Mouse (Mus musculus): ENCODE data around the gene Zbp1. TPM values are rescaled to one million over a fixed set of nuclear protein-coding genes. Genes with fewer than 3 reads are reported as not detected.

Gene Zbp1
- 0.34 and 0.41 TPM in 2 replicates for polyA plus RNA-seq (2014; fragmentation: Nextera tagmentation; extraction: Ambion mirVana)

GRCm38 (mm10) chr2:173218416-173219141 lies at the start of gene Zbp1:
TSS of gene Zbp1 (minus strand) at chr2:173218923.
- DNase-seq (no peak), ATAC-seq (ENCODE audit: insufficient read depth) (no peak)
- Histone ChIP-seq H3K9me3 (ENCODE audit: low read depth, low read length) (no peaks in the 10 kb centered on the region), H3K4me2 (no peak within 1 kb of the TSS), H3K27me3 (ENCODE audit: insufficient read depth, low read length) (no peaks in the 10 kb centered on the region), H3K4me1 (ENCODE audit: insufficient read depth) (no peaks in the 10 kb centered on the region), H3K4me3 (ENCODE audit: low read depth, low read length) (no peak within 1 kb of the TSS), H3K9ac (no peak within 1 kb of the TSS), H3K27ac (ENCODE audit: low read depth) (no peak within 1 kb of the TSS), H3K36me3 (ENCODE audit: insufficient read depth) (no peaks in the 10 kb centered on the region)
- WGBS: 64% methylated on average over 11 of the region's 11 CpGs
- no peak for TF ChIP-seq CTCF (IDR thresholded peaks at IDR 0.05; ENCODE audit: low read depth)

DNA sequence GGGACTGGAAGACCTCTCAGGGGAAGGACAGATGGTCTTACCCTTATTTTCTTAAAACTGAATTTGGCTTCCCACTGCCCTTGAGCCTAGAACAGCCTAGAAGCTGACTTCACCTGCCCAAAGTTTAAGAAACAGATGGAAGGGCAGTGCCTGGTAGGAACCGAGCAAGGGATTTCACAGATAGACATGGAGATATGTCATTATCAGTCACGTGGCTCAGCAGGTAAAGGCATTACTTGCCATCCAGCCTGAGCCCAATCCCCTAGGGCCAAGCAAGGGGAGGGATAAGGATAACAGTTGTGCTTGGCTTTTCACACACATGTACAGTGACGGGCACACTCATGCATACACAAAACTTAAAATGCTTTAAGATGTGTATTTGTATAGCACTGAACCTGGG lies 48.8 kb upstream of the Zbp1 start:
- H3K4me2 ChIP-seq: no peak overlapping the region
- 73% methylated on average over 3 of the region's 3 CpGs for WGBS
- peaks cover 29% of the 10 kb centered on the region for H3K4me1 ChIP-seq (ENCODE audit: insufficient read depth)
- ATAC-seq (ENCODE audit: insufficient read depth): no peak
- H3K27ac ChIP-seq (ENCODE audit: low read depth): no peak overlapping the region
- DNase-seq: no peak
- no peak for TF ChIP-seq CTCF (IDR thresholded peaks at IDR 0.05; ENCODE audit: low read depth)
- H3K9me3 ChIP-seq (ENCODE audit: low read depth, low read length): no peaks in the 10 kb centered on the region
- H3K9ac ChIP-seq: no peak overlapping the region
- H3K27me3 ChIP-seq (ENCODE audit: insufficient read depth, low read length): no peaks in the 10 kb centered on the region
- no peak overlapping the region for H3K4me3 ChIP-seq (ENCODE audit: low read depth, low read length)
- H3K36me3 ChIP-seq (ENCODE audit: insufficient read depth): no peaks in the 10 kb centered on the region

- Histone ChIP-seq H3K9me3 (ENCODE audit: low read depth, low read length) (no peaks in the 10 kb centered on the region), H3K4me2 (peak overlapping the region; percentile 5; the same call in 1 of the 2 replicates), H3K36me3 (ENCODE audit: insufficient read depth) (no peaks in the 10 kb centered on the region), H3K27me3 (ENCODE audit: insufficient read depth, low read length) (no peaks in the 10 kb centered on the region), H3K4me3 (ENCODE audit: low read depth, low read length) (no peak overlapping the region), H3K4me1 (ENCODE audit: insufficient read depth) (peaks cover 26% of the 10 kb centered on the region), H3K27ac (ENCODE audit: low read depth) (no peak overlapping the region), H3K9ac (no peak overlapping the region)
- WGBS: 63% methylated on average over 25 of the region's 25 CpGs
- no peak for ATAC-seq (ENCODE audit: insufficient read depth)
- no peak for DNase-seq
- no peak for TF ChIP-seq CTCF (IDR thresholded peaks at IDR 0.05; ENCODE audit: low read depth)
Observed at GRCm38 (mm10) chr2:173266349-173267112, 47.8 kb upstream of the Zbp1 start.

- Histone ChIP-seq H3K9me3 (ENCODE audit: low read depth, low read length) (no peaks in the 10 kb centered on the region), H3K4me2 (no peak overlapping the region), H3K27ac (ENCODE audit: low read depth) (no peak overlapping the region), H3K27me3 (ENCODE audit: insufficient read depth, low read length) (no peaks in the 10 kb centered on the region), H3K4me1 (ENCODE audit: insufficient read depth) (peaks cover 24% of the 10 kb centered on the region; the same call in 1 of the 2 replicates), H3K36me3 (ENCODE audit: insufficient read depth) (no peaks in the 10 kb centered on the region), H3K9ac (no peak overlapping the region), H3K4me3 (ENCODE audit: low read depth, low read length) (no peak overlapping the region)
- ATAC-seq (ENCODE audit: insufficient read depth): no peak
- no peak for DNase-seq
- WGBS: 87% methylated on average over 22 of the region's 22 CpGs
- no peak for TF ChIP-seq CTCF (IDR thresholded peaks at IDR 0.05; ENCODE audit: low read depth)
Observed at GRCm38 (mm10) chr2:173265468-173266265, 46.9 kb upstream of the Zbp1 start.

GRCm38 (mm10) chr2:173264467-173265128 lies 45.9 kb upstream of the Zbp1 start:
- Histone ChIP-seq H3K4me2 (no peak overlapping the region), H3K27ac (ENCODE audit: low read depth) (no peak overlapping the region), H3K27me3 (ENCODE audit: insufficient read depth, low read length) (no peaks in the 10 kb centered on the region), H3K36me3 (ENCODE audit: insufficient read depth) (no peaks in the 10 kb centered on the region), H3K9ac (no peak overlapping the region), H3K4me1 (ENCODE audit: insufficient read depth) (peaks cover 25% of the 10 kb centered on the region), H3K4me3 (ENCODE audit: low read depth, low read length) (no peak overlapping the region), H3K9me3 (ENCODE audit: low read depth, low read length) (no peaks in the 10 kb centered on the region)
- no peak for TF ChIP-seq CTCF (IDR thresholded peaks at IDR 0.05; ENCODE audit: low read depth)
- ATAC-seq (ENCODE audit: insufficient read depth): peak; percentile 49; the same call in 1 of the 2 replicates
- 25% methylated on average over 13 of the region's 13 CpGs for WGBS
- DNase-seq: peak; percentile 67

DNA sequence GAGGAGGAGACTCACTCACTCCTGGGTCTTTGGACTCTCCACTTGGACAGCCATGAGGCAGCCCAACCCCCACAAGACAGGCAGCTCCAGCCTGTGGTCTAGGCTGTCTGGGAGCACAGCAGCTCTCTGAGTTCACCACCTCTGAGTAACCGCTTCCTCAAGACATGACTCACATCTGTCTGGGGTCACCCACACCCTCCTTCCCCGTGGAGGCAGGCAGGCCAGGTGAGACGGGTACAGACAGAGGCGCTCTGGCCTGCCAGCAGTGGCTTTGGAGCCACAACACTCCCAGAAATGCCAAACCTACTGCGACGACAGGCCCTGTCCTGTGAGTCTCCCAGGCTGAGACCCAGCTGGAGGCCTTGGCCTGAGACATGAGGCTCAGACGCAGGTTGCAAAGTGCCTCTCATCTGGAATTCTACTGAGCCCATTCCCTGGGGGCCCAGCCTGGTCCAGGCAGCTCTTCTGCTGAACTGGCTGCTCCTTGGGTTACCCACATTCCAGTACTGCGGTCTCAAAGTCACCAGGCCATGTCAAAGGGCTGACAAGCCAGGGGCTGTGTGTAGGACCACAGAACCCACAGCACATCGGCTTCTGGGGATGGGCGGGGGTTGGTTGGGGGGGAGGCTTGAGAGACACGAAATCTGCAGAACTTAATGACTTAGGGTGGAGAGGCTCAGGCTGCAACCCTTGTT lies 45.1 kb upstream of the Zbp1 start:
- H3K9me3 ChIP-seq (ENCODE audit: low read depth, low read length): no peaks in the 10 kb centered on the region
- ATAC-seq (ENCODE audit: insufficient read depth) (no peak), DNase-seq (no peak)
- 60% methylated on average over 11 of the region's 11 CpGs for WGBS
- no peak overlapping the region for H3K4me3 ChIP-seq (ENCODE audit: low read depth, low read length)
- peak overlapping the region; percentile 0; the same call in 1 of the 2 replicates for H3K27ac ChIP-seq (ENCODE audit: low read depth)
- no peak overlapping the region for H3K4me2 ChIP-seq
- no peaks in the 10 kb centered on the region for H3K36me3 ChIP-seq (ENCODE audit: insufficient read depth)
- H3K4me1 ChIP-seq (ENCODE audit: insufficient read depth): peaks cover 32% of the 10 kb centered on the region
- no peak for TF ChIP-seq CTCF (IDR thresholded peaks at IDR 0.05; ENCODE audit: low read depth)
- H3K27me3 ChIP-seq (ENCODE audit: insufficient read depth, low read length): no peaks in the 10 kb centered on the region
- no peak overlapping the region for H3K9ac ChIP-seq

Measured in lung, embryonic 14.5 days (tissue).